Mouse (Mus musculus): ENCODE measurements around the gene Gm10428. TPM values are rescaled to one million over a fixed set of nuclear protein-coding genes. Genes with fewer than 3 reads are reported as not detected.

Gene Gm10428
- not detected in 2 replicates for polyA plus RNA-seq (2015; fragmentation: Nextera tagmentation; extraction: Ambion mirVana)

DNA sequence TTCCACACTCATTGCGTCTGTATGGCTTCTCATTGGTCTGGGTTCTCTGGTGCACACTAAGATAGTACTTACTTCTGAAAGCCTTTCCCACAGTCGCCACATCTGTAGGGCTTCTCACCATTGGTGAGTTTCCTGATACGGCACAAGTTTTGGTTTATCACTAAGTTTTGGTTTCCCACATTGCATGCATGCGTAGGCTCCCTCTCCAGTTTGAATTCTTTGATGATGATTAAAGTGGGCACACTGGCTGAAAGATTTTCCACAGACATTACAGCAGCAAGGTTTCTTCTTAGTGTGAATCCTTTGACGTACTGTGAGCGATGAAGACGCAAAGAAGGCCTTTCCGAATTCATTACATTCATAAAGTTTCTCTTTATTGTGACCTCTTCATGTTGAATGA, at the start of gene Gm10428:
TSS of gene Gm10428 (plus strand) at position 321 of the 400 bp plus-strand sequence.
- Histone ChIP-seq H3K36me3 (replicated peaks; ENCODE audit: insufficient read depth, low read length) (no peaks in the 10 kb centered on the region), H3K9ac (replicated peaks) (no peak within 1 kb of the TSS), H3K4me1 (ENCODE audit: insufficient read depth) (0 out of 2 replicates have a peak, but pooled peaks cover 4% of the 10 kb centered on the region), H3K4me2 (ENCODE audit: low read depth, low read length) (no peak within 1 kb of the TSS), H3K4me3 (ENCODE audit: low read depth, low read length) (no peak within 1 kb of the TSS), H3K9me3 (ENCODE audit: low read length) (no peaks in the 10 kb centered on the region), H3K27ac (ENCODE audit: low read depth) (no peak within 1 kb of the TSS), H3K27me3 (ENCODE audit: insufficient read depth, low read length) (peaks cover 7% of the 10 kb centered on the region; the same call in 1 of the 2 replicates)
- WGBS (ENCODE audit: insufficient replicate concordance), result 76% methylated on average over 8 of the region's 8 CpGs
- DNase-seq, result no peak
- TF ChIP-seq CTCF (IDR thresholded peaks at IDR 0.05; ENCODE audit: low read depth), result no peak
- TF ChIP-seq EP300 (IDR thresholded peaks at IDR 0.05; ENCODE audit: low read depth), result no peak
- ATAC-seq, result no peak

DNA sequence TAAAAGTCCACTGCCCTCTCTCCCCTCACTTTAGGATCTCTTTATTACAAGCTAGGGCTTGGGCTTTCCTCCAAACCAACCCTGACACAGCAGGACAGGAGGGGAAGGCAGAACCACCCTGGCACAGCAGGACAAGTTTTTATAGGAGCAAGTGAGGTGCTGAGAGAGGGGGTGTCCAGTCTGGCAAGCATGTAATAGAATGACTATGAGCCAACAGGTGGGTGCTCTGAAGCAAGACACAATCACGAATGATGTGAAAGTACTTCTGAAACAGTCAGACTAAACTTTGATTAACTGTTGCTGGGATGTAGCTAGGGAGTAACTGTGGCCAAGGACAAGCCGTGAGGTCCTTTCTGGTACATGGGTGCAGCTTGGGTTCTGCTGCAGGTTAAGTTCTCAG, 46.8 kb upstream of the Gm10428 start:
- WGBS (ENCODE audit: insufficient replicate concordance), result 76% methylated on average over 2 of the region's 2 CpGs
- no peak for TF ChIP-seq EP300 (IDR thresholded peaks at IDR 0.05; ENCODE audit: low read depth)
- no peak for TF ChIP-seq CTCF (IDR thresholded peaks at IDR 0.05; ENCODE audit: low read depth)

DNA sequence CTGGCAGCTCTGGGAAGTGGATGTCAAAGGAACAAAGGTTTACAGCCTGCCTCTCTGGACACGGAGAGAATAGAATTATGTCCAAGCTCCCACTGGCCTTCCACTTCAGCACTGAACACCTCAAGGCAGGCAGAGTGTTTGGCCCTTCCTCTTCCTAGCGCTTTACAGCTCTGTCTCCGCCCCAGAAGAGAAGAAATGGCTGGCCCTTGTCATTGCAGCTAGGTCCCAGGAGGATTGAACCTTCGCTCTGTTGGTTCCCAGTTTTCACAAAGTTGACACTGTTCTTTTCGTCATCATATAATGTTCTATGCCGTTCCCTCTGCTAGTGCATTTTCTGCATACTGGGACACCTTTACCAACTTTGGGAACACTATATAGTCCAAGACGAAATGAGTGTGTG, 44.6 kb upstream of the Gm10428 start:
- no peak overlapping the region for H3K27ac ChIP-seq (ENCODE audit: low read depth)
- no peak overlapping the region for H3K9ac ChIP-seq (replicated peaks)
- WGBS (ENCODE audit: insufficient replicate concordance), result 67% methylated on average over 7 of the region's 7 CpGs
- no peak overlapping the region for H3K4me3 ChIP-seq (ENCODE audit: low read depth, low read length)
- DNase-seq (no peak), ATAC-seq (no peak)
- H3K4me2 ChIP-seq (ENCODE audit: low read depth, low read length), result no peak overlapping the region
- no peak for TF ChIP-seq CTCF (IDR thresholded peaks at IDR 0.05; ENCODE audit: low read depth)
- no peak for TF ChIP-seq EP300 (IDR thresholded peaks at IDR 0.05; ENCODE audit: low read depth)
- no peaks in the 10 kb centered on the region for H3K27me3 ChIP-seq (ENCODE audit: insufficient read depth, low read length)
- H3K9me3 ChIP-seq (ENCODE audit: low read length), result no peaks in the 10 kb centered on the region
- no peaks in the 10 kb centered on the region for H3K36me3 ChIP-seq (replicated peaks; ENCODE audit: insufficient read depth, low read length)
- no peaks in the 10 kb centered on the region for H3K4me1 ChIP-seq (ENCODE audit: insufficient read depth)

More for the DNA sequence above, 46.8 kb upstream of the Gm10428 start:
- H3K9ac ChIP-seq (replicated peaks), result no peak overlapping the region
- no peak overlapping the region for H3K4me3 ChIP-seq (ENCODE audit: low read depth, low read length)
- no peak overlapping the region for H3K27ac ChIP-seq (ENCODE audit: low read depth)
- H3K9me3 ChIP-seq (ENCODE audit: low read length), result no peaks in the 10 kb centered on the region
- H3K36me3 ChIP-seq (replicated peaks; ENCODE audit: insufficient read depth, low read length), result no peaks in the 10 kb centered on the region
- ATAC-seq (no peak), DNase-seq (no peak)
- H3K4me1 ChIP-seq (ENCODE audit: insufficient read depth), result no peaks in the 10 kb centered on the region
- no peak overlapping the region for H3K4me2 ChIP-seq (ENCODE audit: low read depth, low read length)
- H3K27me3 ChIP-seq (ENCODE audit: insufficient read depth, low read length), result no peaks in the 10 kb centered on the region

DNA sequence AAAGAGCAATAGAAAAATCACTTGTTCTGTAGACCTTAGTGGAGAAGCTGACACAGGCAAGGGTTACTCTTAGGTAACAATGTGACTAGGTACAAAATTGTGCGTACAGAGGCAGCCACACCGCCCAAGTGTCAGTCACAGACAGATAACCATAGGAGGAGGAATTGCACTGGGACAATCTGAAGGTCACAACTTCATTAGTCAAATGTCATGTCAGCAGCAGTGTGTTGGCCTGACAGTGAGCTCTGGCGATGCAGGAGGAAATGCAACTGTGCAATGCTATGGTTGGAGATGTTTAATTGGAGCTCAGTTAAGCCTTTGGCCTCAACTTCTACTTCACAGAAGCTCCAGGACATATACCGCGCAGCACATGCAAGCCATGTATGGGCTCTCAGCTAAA, 42.2 kb upstream of the Gm10428 start:
- ATAC-seq (no peak), DNase-seq (no peak)
- Histone ChIP-seq H3K4me2 (ENCODE audit: low read depth, low read length) (no peak overlapping the region), H3K9ac (replicated peaks) (no peak overlapping the region), H3K4me3 (ENCODE audit: low read depth, low read length) (no peak overlapping the region), H3K27me3 (ENCODE audit: insufficient read depth, low read length) (no peaks in the 10 kb centered on the region), H3K27ac (ENCODE audit: low read depth) (no peak overlapping the region), H3K36me3 (replicated peaks; ENCODE audit: insufficient read depth, low read length) (no peaks in the 10 kb centered on the region), H3K9me3 (ENCODE audit: low read length) (no peaks in the 10 kb centered on the region), H3K4me1 (ENCODE audit: insufficient read depth) (no peaks in the 10 kb centered on the region)
- 64% methylated on average over 5 of the region's 5 CpGs for WGBS (ENCODE audit: insufficient replicate concordance)
- no peak for TF ChIP-seq EP300 (IDR thresholded peaks at IDR 0.05; ENCODE audit: low read depth)

DNA sequence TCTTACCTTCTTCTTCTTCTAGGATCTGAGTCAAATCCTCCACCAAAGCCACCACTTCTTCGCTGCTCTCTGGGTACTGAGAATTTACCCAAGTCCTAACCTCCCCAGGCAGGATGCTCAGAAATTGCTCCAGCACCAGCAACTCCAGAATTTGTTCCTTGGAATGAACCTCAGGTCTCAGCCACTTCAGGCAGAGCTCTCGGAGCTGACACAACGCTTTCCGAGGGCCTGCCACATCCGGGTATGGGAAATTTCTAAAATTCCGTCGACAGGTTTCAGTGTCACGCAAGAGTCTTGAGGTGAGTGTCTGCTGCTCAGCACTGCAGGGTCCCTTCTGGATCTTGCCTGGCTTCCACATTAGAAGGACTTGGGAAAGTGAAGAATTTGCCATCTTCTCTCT, 24.6 kb upstream of the Gm10428 start:
- H3K4me3 ChIP-seq (ENCODE audit: low read depth, low read length), result no peak overlapping the region
- no peak overlapping the region for H3K4me2 ChIP-seq (ENCODE audit: low read depth, low read length)
- TF ChIP-seq EP300 (IDR thresholded peaks at IDR 0.05; ENCODE audit: low read depth), result no peak
- TF ChIP-seq CTCF (IDR thresholded peaks at IDR 0.05; ENCODE audit: low read depth), result no peak
- no peak overlapping the region for H3K9ac ChIP-seq (replicated peaks)
- H3K4me1 ChIP-seq (ENCODE audit: insufficient read depth), result peaks cover 6% of the 10 kb centered on the region; the same call in 1 of the 2 replicates
- H3K9me3 ChIP-seq (ENCODE audit: low read length), result no peaks in the 10 kb centered on the region
- WGBS (ENCODE audit: insufficient replicate concordance), result 86% methylated on average over 8 of the region's 8 CpGs
- H3K36me3 ChIP-seq (replicated peaks; ENCODE audit: insufficient read depth, low read length), result no peaks in the 10 kb centered on the region
- no peak overlapping the region for H3K27ac ChIP-seq (ENCODE audit: low read depth)
- ATAC-seq (no peak), DNase-seq (no peak)
- peaks cover 15% of the 10 kb centered on the region; the same call in 1 of the 2 replicates for H3K27me3 ChIP-seq (ENCODE audit: insufficient read depth, low read length)

DNA sequence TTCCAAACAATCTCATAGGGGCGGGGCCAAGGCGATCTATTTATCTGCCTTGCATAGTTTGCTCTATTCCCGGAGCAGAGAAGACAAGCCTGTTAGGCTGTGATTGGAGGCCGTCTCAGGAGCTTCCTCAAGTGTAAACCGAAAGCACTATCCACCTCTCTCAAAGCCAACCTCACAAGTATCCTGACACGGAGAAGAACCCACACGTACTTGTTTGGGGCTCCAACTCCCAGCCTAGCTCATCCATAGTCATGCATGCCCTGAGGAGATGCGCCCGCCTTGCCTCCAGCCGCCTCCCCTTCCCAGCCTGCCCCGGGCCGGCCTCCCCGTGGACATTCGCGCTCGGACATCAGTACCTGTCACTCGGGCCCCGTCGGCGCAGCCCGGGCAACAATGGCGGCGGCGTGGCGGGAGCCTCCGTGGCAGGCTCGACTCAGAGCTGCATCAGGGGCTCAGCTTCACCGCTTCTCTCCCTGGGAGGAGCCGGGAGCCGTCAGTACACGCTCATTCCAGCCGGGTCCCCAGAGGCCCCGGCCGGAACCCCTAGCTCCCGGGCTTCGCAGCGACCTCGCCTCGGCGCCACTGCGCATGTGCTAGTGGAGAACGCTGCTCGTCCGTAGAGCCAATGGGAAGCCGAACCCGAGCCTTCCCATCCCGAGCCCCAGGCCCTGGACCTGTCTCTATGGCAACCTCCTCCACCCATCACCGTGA, 21.4 kb upstream of the Gm10428 start, which contains the start of gene Zfp287:
TSS of gene Zfp287 (minus strand) at position 595 of the 711 bp plus-strand sequence.
- ATAC-seq (peak; percentile 77), DNase-seq (peak; percentile 61)
- Histone ChIP-seq H3K27me3 (ENCODE audit: insufficient read depth, low read length) (peaks cover 15% of the 10 kb centered on the region; the same call in 1 of the 2 replicates), H3K27ac (ENCODE audit: low read depth) (peak within 1 kb of the TSS; percentile 48; the same call in 1 of the 2 replicates), H3K4me2 (ENCODE audit: low read depth, low read length) (peak within 1 kb of the TSS; percentile 75), H3K4me1 (ENCODE audit: insufficient read depth) (peaks cover 6% of the 10 kb centered on the region; the same call in 1 of the 2 replicates), H3K36me3 (replicated peaks; ENCODE audit: insufficient read depth, low read length) (no peaks in the 10 kb centered on the region), H3K9ac (replicated peaks) (0 out of 2 replicates have a peak within 1 kb of the TSS, but pooled peaks have one; percentile 3), H3K4me3 (ENCODE audit: low read depth, low read length) (peak within 1 kb of the TSS; percentile 58), H3K9me3 (ENCODE audit: low read length) (no peaks in the 10 kb centered on the region)
- WGBS (ENCODE audit: insufficient replicate concordance), result 2% methylated on average over 46 of the region's 48 CpGs
- no peak for TF ChIP-seq CTCF (IDR thresholded peaks at IDR 0.05; ENCODE audit: low read depth)
- no peak for TF ChIP-seq EP300 (IDR thresholded peaks at IDR 0.05; ENCODE audit: low read depth)

Measured in liver, postnatal 0 days (tissue).